Mouse (Mus musculus): Measurements from ENCODE around the gene Tas2r118.

The Tas2r118 gene

GRCm38 (mm10) chr6:23969960-23970359, at the start of gene Tas2r118:
TSS of gene Tas2r118 (minus strand) at chr6:23970060.
- DNase-seq (ENCODE audit: low spot score) = no peak

GRCm38 (mm10) chr6:24018320-24018719, 48.5 kb upstream of the Tas2r118 start:
- no peak for DNase-seq (ENCODE audit: low spot score)

GRCm38 (mm10) chr6:23993276-23993675, 23.4 kb upstream of the Tas2r118 start:
- no peak for DNase-seq (ENCODE audit: low spot score)

GRCm38 (mm10) chr6:23990687-23991387, 21.0 kb upstream of the Tas2r118 start:
- DNase-seq (ENCODE audit: low spot score) = no peak

GRCm38 (mm10) chr6:23986293-23986692, 16.4 kb upstream of the Tas2r118 start:
- no peak for DNase-seq (ENCODE audit: low spot score)

GRCm38 (mm10) chr6:23966980-23967379, 2.9 kb downstream of the Tas2r118 start:
- DNase-seq (ENCODE audit: low spot score) = no peak

- DNase-seq (ENCODE audit: low spot score) = no peak
Measured at GRCm38 (mm10) chr6:23965925-23966324, 3.9 kb downstream of the Tas2r118 start.

- no peak for DNase-seq (ENCODE audit: low spot score)
Measured at GRCm38 (mm10) chr6:23963741-23964140, 6.1 kb downstream of the Tas2r118 start.

GRCm38 (mm10) chr6:23940776-23941175, 29.1 kb downstream of the Tas2r118 start:
- DNase-seq (ENCODE audit: low spot score) = no peak

- no peak for DNase-seq (ENCODE audit: low spot score)
Measured at GRCm38 (mm10) chr6:23938575-23939488, 31.0 kb downstream of the Tas2r118 start.

GRCm38 (mm10) chr6:23936414-23936813, 33.4 kb downstream of the Tas2r118 start:
- no peak for DNase-seq (ENCODE audit: low spot score)

- DNase-seq (ENCODE audit: low spot score) = no peak
Measured at GRCm38 (mm10) chr6:23923806-23924205, 46.1 kb downstream of the Tas2r118 start.

Measured in layer of hippocampus, adult 9-10 months (tissue).